Mouse (Mus musculus) telencephalon, adult 2 months (tissue): Measurements from ENCODE around the gene Tuft1.
"Not testable (repeated sequence)": the region's sequence is repeated elsewhere in the genome, so short reads cannot be mapped to it uniquely, and the experiment has no call there.

ENCODE experiments used
- DNase-seq: peaks from one replicate; pipeline ENCODE4 v3.0.0-alpha.2; 2011; ENCODE audit warnings: low read depth, low spot score

Gene Tuft1

GRCm38 (mm10) chr3:94660841-94661240 lies 2.2 kb upstream of the Tuft1 start:
- not testable (repeated sequence) for DNase-seq

- DNase-seq = not testable (repeated sequence)
Measured at GRCm38 (mm10) chr3:94659142-94659748, 573 bp upstream of the Tuft1 start.

GRCm38 (mm10) chr3:94657852-94658739 lies 576 bp downstream of the Tuft1 start:
- not testable (repeated sequence) for DNase-seq

GRCm38 (mm10) chr3:94653967-94654366 lies 4.7 kb downstream of the Tuft1 start:
- DNase-seq = not testable (repeated sequence)

- no peak for DNase-seq
Measured at GRCm38 (mm10) chr3:94650409-94650808, 8.3 kb downstream of the Tuft1 start.

- peak; percentile 19 for DNase-seq
Measured at GRCm38 (mm10) chr3:94648755-94649590, 9.7 kb downstream of the Tuft1 start.

- DNase-seq = not testable (repeated sequence)
Measured at GRCm38 (mm10) chr3:94642495-94643162, 16.0 kb downstream of the Tuft1 start, which contains the start of gene Gm10972. Gene Gm10972 (plus strand): TSS chr3:94643112.

- no peak for DNase-seq
Measured at GRCm38 (mm10) chr3:94629876-94630275, 28.8 kb downstream of the Tuft1 start.

GRCm38 (mm10) chr3:94628712-94629111 lies 30.0 kb downstream of the Tuft1 start:
- DNase-seq = no peak

GRCm38 (mm10) chr3:94624281-94624680 lies 34.4 kb downstream of the Tuft1 start:
- DNase-seq = no peak

- no peak for DNase-seq
Measured at GRCm38 (mm10) chr3:94622550-94622949, 36.1 kb downstream of the Tuft1 start.

GRCm38 (mm10) chr3:94621740-94622507 lies 36.7 kb downstream of the Tuft1 start:
- DNase-seq = no peak

- DNase-seq = no peak
Measured at GRCm38 (mm10) chr3:94616717-94617116, 42.0 kb downstream of the Tuft1 start.

GRCm38 (mm10) chr3:94613258-94613878 lies 45.3 kb downstream of the Tuft1 start:
- no peak for DNase-seq

GRCm38 (mm10) chr3:94612274-94612673 lies 46.4 kb downstream of the Tuft1 start:
- no peak for DNase-seq

- DNase-seq = no peak
Measured at GRCm38 (mm10) chr3:94611834-94612233, 46.8 kb downstream of the Tuft1 start.

- peak; percentile 33 for DNase-seq
Measured at GRCm38 (mm10) chr3:94611343-94611742, 47.3 kb downstream of the Tuft1 start.

- no peak for DNase-seq
Measured at GRCm38 (mm10) chr3:94610581-94610980, 48.1 kb downstream of the Tuft1 start.

- no peak for DNase-seq
Measured at GRCm38 (mm10) chr3:94609621-94610020, 49.1 kb downstream of the Tuft1 start.

GRCm38 (mm10) chr3:94601959-94602358 lies 56.7 kb downstream of the Tuft1 start:
- no peak for DNase-seq
